Mouse (Mus musculus) heart, adult 8-10 months (tissue): ENCODE measurements around the gene Fam19a2. TPM values are rescaled to one million over a fixed set of nuclear protein-coding genes. Genes with fewer than 3 reads are reported as not detected.

Experiments
- DNase-seq: peaks from one replicate; pipeline ENCODE4 v3.0.0; 2022; ENCODE audit warnings: low spot score
- total RNA-seq, 4 experiments: library from RNA; stranded (reverse); gene quantifications; 2 replicates each; pipeline ENCODE4 v1.2.4; 2022

The Fam19a2 gene
- under 1 TPM; 0.09 to 0.22 (median 0.11) TPM for total RNA-seq

DNA sequence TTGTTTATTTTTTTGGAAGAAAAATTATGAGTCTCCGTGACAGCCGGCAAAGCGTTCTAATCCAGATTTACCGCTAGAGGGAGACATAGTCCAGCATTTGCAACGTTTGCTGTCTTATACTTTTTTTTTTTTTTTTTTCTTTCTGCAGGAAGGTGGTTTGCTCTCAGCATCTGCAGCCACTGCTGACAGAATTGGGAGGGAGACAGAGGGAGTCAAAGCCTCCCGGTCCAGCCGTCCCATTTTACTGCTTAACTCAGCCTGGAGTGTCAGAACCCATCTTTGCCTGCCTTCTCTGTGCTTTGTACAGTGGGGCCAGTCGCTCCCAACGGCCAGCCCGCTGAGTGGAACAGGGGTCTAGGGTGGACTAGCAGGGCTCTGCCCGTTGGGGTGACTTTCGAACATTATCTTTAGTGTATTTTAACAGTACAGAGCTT lies at the start of gene Fam19a2:
Gene Fam19a2, plus strand, starts transcription at position 121 of the 434 bp plus-strand sequence.
- peak; percentile 19 for DNase-seq

DNA sequence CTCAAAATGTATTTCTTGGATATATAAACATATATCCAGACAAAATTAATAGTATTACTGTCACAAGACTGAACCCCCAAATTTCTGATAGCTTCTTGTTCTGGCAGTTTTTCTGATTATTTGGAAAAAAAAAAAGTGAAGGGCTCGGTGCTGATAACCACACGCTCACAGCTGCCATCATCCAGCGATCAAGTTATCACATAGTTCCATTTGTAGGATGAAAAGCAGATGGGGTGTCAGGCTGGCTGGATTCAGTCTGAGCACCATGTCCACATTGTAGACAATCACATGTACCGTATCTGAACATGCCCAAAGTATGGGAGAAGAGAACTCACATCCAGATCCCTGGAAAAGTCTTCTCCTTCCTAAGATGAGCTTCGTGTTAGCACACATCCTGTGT lies 41.0 kb upstream of the Fam19a2 start:
- no peak for DNase-seq

DNA sequence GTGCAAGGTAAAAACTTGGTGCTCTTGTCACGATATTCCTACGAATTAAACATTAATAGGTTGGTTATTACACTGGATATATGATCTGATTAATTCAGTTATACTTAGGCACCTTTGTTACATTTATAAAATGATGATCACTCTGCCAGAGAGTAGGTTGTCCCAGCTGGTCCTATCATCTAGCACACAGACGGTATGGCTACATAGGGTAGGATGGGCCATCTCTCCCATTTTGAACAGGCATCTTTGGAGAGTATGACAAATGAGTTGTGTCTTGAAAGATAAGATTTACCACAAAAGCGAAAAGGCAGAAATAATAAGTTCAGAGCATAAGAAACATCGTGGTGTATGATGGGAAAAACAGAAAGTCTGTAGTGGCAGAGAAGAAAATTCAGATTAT lies 34.4 kb upstream of the Fam19a2 start:
- no peak for DNase-seq

DNA sequence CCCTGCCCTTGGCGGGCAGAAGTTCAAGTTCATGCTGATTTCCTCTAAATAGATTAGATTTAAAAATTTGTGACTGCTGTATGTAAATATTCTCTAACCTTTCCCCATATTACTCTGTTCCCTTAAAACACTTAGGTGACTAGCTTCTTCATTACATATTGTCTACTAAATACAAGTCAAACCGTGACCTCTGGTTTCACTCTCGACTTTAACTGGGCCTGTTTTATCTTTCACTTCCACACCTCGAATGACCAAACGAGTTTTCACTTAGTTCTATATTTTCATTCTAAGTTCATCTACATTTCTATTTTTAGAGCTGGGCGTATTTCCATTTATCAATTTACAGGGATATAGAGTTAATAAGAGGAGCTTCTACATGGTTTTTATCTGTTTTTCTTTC lies 15.7 kb upstream of the Fam19a2 start:
- no peak for DNase-seq

DNA sequence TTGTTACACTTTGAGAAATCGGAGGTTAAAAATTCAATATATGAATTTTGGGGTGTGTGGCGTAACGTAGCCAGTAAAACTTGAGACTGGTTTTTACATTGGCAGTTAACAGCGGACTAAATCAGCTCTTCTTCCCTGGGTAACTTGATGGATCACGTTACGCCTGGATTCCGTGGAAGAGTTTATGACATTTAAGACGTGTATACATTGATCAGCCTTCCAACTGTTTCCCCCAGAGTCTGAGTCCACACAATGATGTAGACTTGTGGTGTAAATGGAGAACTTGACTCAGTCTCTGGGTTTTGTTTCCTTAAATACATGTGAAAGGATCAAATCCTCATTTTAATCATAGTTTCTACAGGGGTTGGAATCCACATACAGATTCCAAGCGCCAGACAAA lies 11.9 kb upstream of the Fam19a2 start:
- no peak for DNase-seq

DNA sequence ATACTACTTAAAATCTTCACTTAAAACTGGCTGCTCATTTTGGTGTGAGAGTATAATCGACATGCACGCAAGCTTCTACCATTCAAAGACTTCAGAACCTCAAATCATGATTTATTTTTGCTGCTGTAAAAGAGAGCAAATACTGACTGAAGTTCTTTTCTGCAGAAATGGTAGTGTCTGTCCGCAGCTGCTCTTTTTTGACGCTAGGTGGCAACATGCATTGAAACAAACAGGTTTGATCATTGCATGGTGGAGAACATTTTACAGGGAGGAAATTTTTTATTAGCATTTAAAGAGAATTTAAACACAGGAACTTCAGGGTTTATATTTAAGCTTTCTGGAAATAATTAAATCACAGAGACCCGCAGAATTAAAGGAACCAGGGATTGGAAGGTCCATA lies 9.5 kb upstream of the Fam19a2 start:
- DNase-seq, result no peak

DNA sequence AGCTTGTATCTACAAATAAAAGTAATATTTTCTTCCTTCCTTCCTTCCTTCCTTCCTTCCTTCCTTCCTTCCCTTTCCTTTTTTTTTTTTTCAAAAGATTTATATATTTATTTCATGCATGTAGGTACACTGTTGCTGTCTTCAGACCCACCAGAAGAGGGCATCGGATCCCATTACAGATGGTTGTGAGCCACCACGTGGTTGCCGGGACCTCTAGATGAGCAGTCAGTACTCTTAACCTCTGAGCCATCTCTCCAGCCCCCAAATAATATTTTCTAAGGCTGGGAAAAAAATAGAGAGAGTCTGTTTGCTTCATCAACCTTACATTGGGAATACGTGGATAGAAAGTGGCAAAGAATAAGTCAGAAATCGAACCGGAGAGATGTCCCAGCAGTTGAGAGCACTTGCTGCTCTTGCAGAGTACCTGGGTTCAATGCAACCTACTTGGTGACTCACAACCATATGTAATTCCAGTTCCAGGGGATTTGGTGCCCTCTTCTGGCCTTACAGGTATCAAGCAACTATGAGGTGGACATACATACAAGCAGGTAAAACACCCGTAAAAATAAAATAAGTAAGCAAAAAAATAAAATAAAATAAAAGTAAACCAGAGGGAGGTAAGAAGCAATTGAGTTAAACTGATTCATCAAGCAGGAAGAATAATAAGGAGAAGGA lies 8.0 kb upstream of the Fam19a2 start:
- DNase-seq, result no peak

DNA sequence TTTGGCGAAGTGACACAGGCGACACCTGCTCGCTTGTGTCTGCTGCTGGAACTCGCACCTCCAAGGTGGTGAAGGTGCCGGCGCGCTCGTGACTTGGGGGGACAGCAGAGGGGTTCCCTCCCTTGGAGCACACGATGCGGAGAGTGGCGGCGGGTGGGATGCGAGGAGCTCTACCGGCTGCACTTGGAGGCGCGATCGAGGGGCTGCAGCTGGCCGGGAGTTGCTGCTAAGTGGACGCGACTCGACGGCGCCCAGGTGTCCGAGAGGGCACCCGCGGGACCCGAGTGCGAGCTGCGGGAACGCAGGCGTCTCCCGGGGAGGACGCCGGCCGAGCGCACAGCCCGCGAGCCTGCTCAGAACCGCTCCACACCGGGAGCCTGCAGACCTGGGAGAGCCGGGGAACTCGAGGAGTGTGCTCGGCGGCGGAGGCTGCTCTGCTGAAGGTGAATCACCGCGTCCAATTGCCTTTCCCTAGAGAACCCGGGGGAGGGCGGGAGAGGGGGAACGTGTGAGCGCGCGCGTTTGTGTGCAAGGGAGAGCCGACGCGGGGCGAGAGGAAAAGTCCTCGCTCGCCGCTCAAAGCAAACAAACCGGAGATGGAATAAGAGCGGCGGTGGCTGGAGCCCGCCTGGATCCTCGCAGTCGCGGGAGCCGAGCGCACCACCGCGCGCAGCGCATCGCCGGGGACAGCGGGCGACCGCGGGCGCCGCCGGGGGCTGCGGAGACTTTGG lies 830 bp downstream of the Fam19a2 start:
- no peak for DNase-seq

DNA sequence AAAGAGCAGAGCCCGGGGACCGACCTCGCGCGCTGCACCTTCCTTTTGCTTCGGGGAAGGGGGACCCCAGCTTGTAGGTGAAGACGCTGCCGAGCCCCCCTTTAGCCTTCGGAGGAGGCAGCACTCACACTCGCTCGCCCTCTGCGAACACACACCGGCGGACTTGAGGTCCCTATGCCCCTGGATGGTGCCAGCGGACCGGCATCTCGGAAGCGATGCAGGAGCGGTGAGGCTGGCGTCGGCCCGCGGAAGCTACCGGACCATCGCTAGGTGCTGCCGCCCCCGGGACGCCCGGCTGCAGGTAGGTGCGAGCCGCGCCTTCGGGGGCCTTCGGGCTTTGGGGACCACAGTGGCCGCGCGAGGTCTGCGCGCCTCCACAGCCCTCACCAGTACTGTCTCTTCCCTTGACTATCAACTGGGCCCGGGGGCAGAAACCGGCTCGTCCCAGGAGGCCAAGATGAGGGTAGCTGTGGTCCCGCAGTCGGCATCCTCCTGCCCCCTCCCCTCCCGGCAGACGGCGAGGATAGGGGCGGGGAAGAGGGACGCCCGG lies 1.5 kb downstream of the Fam19a2 start:
- no peak for DNase-seq

DNA sequence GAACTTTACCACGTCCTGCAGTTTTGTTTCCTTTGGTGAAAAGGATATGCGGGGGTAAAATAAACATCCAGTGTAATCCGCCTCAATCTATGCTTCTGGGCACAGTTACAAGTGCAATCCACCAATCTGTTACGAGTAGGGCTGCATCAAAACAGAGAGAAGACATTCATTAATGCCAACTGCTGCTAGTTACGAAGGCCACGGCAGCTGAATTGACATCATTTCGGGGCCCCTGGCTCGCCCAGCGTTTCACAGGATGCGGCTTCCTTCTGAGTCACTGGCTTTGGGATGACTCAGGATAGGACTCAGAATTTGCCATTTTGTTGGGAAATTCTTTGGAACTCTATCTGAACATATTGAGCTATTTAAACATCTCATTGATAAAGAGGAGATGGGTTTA lies 4.8 kb downstream of the Fam19a2 start:
- no peak for DNase-seq

DNA sequence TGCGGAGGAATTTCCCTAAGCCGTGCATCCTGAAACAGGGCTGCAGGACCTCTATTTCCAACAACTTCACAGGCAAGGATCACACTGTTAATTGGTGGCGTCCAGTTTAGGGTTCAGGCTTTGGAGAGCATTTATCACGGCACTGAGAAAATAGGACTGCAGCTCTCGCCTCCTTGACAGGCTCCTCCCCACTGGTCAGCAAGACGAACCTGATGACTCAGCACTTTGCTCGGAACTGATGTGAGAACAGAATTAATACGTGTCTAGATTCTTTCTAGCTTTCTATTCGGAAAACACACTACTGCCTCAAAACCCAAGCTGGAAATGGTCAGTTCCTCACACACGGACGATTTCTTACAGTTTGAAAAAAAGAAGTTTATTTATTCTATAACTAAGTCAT lies 10.8 kb downstream of the Fam19a2 start:
- no peak for DNase-seq

DNA sequence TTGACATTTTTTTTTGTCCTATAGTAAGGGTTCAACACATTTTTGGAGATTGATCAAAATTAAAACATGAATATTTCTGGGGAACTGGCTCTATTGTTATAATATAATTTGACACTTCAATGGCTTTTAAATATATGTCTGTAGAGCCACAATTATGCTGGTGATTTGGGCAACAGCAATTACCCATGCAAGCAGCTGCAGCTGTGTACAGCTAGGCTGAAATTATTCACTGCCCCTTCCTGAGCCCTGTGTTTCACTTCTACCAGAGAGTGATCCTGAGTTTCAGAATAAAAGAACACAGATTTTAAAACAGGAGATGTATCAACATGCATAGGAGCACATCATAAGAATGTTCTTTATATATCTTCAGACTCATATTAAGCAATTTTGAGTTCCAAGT lies 43.5 kb downstream of the Fam19a2 start:
- DNase-seq, result no peak

DNA sequence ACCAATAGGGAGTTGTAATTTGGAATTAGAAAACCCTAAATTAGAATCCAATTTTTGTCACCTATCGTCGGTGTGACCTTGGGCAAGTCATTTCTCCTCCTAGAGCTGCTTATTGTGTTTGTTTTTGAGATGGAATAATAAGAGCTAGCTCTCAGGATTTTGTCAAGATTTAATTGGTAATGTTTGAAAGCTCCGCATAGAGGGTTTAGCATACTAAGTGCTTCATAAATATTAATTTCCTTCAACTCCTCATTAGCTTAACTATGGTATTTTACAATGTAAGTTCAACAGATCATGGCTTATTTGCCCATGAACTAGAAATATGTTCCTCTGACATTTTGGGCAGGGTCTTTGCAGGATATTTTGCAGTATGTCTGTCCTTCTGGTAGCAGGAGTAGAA lies 62.5 kb downstream of the Fam19a2 start:
- no peak for DNase-seq

DNA sequence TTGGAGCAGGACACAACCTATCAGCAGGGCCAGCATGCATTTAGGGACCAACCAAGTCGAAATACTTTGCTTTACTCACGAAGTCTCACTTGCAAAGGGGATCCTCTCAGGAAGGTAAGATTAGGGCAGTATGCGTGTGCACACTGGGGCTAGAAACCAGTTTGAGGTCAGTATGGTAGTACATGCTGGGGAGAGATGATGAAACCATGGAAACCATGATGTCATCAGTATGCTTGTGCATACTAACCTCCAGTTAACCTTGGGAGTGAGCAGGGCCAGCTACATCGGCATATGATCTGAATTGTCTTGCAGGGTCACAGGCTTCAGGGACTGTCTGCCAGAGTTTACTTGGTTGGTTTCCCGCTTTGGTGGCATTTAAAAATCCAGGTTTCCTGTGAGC lies 77.5 kb downstream of the Fam19a2 start:
- DNase-seq, result no peak

DNA sequence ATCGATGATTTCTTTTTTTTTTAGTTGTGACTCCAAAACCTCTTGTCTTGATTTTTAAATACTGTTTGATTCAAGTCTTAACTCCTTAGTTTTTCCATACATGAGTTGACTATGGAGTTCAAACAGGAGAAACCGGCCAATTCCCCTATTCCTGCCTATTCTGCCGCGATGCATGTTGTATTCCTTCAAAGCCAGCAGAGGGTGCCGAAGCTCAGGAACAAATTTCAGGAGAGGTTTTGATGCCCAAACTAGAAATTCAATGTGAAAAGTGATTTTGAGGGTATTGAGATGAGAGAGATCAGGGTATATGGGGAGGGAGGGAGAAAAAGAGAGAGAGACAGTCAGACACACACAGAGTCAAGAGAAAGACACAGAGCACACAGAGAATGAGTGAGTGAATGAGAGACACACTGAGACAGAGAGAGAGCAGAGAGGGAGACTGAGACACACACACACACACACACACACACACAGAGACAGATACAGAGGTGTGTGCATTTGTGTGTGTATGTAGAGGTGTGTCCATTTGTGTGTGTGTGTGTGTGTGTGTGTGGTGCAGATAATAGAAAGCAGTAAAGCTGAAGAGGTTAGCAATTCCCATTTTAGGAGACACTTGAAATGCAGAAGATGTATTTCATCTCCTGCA lies 78.9 kb downstream of the Fam19a2 start:
- DNase-seq, result no peak

DNA sequence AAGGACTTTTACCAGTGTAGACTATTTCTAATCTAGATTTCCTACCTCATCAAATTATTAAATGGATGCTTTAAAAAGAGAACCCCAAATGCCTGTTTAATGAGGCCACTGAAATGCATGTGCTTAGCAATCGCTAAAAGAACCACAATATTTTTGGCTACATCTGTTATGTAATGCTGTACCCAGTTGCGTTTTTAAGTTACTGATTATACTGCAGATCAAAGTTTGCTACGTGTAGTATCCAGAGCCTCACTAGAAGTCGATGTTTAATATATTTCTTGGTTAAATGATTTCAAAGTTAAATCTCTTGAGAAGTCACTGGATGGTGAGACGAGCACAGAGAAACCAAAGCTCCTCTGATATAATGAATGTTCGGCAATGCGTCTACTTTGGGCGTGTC lies 82.5 kb downstream of the Fam19a2 start:
- no peak for DNase-seq

DNA sequence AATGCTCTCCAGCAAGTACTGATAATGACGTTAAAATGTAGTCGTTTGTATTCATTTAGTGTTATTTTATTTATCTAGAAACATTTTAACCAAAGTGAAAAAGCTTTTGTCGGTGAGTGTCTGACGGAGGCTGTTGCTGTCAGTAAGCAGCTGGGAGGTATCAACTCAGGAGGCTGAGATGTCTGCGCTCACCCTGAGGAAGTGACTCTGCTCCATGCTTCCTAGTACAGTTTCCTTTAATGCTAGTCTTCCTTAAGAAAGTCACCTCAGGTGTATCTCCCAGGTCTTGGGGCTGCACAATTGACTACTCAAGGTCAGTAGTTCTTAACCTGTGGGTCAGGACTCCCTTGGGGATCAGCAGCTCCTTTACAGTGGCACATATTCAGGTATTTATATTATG lies 89.9 kb downstream of the Fam19a2 start:
- DNase-seq, result no peak

DNA sequence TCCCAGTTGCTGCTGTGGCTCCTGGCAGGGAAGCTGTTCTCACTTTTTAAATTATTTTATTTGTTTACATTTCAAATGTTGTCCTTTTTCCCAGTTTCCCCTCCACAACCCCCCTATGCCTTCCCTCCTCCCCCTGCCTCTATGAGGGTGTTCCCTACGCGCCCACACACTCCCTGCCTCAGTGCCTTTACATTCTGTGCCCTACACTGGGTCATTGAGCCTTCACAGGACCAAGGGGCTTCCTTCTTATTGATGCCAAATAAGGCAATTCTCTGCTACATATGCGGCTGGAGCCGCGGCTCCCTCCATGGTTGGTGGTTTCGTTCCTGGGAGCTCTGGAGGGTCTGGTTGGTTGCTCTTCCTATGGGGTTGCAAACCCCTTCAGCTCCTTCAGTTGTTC lies 93.2 kb downstream of the Fam19a2 start:
- DNase-seq, result no peak

DNA sequence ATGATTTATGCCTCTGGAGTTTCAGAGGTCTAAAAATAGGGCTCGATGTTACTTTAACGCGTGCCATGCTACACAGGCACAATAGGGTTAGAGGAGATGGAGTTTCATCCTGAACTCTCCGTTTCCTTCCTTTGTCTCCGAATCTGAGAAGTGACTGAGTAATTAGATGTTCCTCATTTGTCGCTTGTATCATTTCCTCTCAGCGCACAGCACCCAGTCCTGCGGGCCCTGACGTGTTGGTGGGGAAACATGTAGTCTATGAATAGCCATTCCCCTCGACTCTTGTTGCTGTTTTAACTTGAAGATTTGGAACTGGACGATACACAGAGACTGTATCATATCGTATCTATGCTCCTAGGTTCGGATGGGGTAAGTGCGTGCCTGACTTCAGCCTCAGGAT lies 96.7 kb downstream of the Fam19a2 start:
- DNase-seq, result no peak

DNA sequence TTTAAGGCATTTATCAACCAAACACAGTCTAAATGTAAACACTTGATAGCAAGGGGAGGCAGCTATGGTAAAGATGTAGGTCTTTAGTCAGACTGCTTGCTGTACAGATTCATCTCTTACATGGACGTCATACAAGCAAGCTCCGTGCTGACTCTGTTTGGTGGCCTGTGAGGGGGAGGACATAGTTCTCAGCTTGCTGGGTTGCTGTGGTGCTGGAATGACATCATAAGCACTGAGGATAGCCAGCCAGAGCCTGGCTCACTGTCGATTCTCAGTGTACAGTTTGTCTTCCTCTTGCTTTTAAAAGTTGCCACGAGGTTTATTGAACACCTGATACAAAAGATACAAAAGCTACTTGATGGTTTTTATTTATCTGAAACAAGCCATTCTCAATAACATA lies 100.8 kb downstream of the Fam19a2 start:
- DNase-seq, result no peak

DNA sequence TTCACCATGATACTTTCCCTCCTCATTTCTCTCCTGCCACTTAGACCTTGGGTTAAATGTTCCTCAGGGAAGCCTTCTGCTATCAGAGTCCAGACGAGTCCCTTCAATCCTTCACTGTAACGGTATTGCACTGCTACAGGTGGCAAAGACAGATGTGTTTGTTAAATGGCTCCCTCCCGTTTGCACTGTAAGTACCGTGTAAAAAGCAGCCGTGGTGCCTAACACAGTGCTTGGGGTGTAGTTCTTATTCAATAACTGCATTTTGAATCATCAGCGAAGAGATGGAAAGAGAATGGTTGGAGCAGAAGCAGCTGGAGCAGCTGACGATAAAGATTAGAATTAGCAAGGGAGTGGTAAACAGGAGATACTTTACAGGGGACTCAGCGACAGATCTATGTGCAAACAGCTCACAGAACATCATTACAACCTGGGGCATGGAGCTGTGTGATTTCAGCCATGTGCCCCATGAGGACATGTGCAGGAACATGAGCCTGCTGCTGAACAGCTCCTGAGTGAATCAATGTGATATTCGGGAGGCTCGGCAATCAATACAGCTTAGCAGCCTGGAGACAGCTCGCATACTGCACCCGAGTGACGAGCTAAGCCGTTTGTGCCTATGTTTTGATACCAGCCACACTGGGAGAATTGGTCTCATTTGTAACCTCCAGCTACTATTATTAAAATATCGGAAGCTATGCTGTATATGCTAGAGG lies 103.5 kb downstream of the Fam19a2 start:
- no peak for DNase-seq

DNA sequence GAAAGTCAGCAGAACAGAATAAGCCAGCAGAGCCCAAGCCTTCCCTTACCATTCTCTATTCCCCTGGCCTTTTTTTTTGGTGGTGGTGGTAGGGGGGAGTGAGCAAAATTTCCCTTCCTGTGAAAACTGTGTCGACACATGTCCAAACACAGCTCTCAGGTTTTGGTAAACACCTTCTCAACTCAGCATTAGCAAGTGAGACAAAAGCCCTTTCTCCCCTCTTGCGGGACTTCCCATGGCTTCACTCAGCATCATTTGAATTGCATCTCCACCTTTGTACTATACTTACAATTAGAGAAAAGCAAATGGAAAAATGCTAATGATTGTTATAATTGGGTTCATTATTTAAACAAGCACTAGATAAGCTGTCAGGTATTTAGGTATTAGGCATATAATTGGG lies 119.5 kb downstream of the Fam19a2 start:
- DNase-seq, result no peak
